Mouse (Mus musculus) spleen, adult 2 months (tissue): ENCODE data around the gene Serac1.

Experiments used
- CTCF ChIP-seq: fragments of 200-500 bp; IDR thresholded peaks from 2 replicates; pipeline ENCODE4 v1.5.1; 2011; ENCODE audit warnings: mild to moderate bottlenecking, inconsistent platforms; ENCODE audit not compliant: insufficient read depth, insufficient read length, insufficient replicate concordance; ENCODE audit errors: extremely low read depth
- POLR2A ChIP-seq: fragments of 200-500 bp; IDR thresholded peaks from 2 replicates; pipeline ENCODE4 v1.6.1; 2011; ENCODE audit warnings: low read depth, low read length, inconsistent platforms

- TF ChIP-seq CTCF, result no peak
- no peak for TF ChIP-seq POLR2A
Measured at GRCm38 (mm10) chr17:6069866-6070265, 9.7 kb downstream of the Serac1 start.
